Mouse (Mus musculus): ENCODE measurements around the gene Sipa1l3. TPM values are rescaled to one million over a fixed set of nuclear protein-coding genes. Genes with fewer than 3 reads are reported as not detected.

Sipa1l3 gene
- total and polyA plus RNA-seq, 2 experiments from 2014 or later = 19.7 to 110 TPM

DNA sequence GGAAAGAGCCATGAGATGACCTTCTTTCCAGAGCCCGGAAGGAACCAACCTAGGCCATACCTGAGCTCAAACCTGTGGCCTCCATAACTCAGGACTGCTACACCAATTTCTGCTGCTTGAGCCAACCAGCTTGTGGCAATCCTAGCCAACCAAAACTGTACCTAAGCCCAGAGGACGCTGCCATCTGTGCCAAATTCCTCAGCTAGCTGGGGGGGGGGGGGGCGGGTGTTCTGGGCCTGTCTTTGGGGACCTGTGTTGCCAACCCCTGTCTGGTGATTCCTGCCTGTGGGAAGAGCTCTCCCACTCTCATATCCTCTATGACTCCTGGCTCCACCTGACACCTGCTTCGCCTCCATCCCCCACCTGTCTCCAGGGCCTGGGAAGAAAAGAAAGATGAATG lies 34.9 kb downstream of the Sipa1l3 start:
- Histone ChIP-seq H3K4me1 (ENCODE audit: insufficient read depth, low read length) (peaks cover 11% of the 10 kb centered on the region), H3K4me3 (ENCODE audit: low read length) (no peak overlapping the region), H3K36me3 (ENCODE audit: insufficient read depth, low read length) (no peaks in the 10 kb centered on the region), H3K9me3 (ENCODE audit: low read length) (no peaks in the 10 kb centered on the region), H3K4me2 (ENCODE audit: low read depth, low read length) (no peak overlapping the region), H3K27ac (no peak overlapping the region), H3K27me3 (ENCODE audit: insufficient read depth, low read length) (no peaks in the 10 kb centered on the region), H3K9ac (replicated peaks; ENCODE audit: low read length) (no peak overlapping the region)
- TF ChIP-seq CTCF (IDR thresholded peaks at IDR 0.05; ENCODE audit: low read depth) = no peak
- DNase-seq (ENCODE audit: low spot score) (no peak), ATAC-seq (no peak)
- 70% methylated on average over 4 of the region's 4 CpGs for WGBS

- no peaks in the 10 kb centered on the region for H3K27me3 ChIP-seq (ENCODE audit: insufficient read depth, low read length)
- H3K4me2 ChIP-seq (ENCODE audit: low read depth, low read length) = no peak overlapping the region
- H3K36me3 ChIP-seq (ENCODE audit: insufficient read depth, low read length) = no peaks in the 10 kb centered on the region
- 38% methylated on average over 15 of the region's 15 CpGs for WGBS
- ATAC-seq = peak; percentile 64; the same call in 1 of the 2 replicates
- no peak for DNase-seq (ENCODE audit: low spot score)
- H3K4me1 ChIP-seq (ENCODE audit: insufficient read depth, low read length) = peaks cover 15% of the 10 kb centered on the region
- no peaks in the 10 kb centered on the region for H3K9me3 ChIP-seq (ENCODE audit: low read length)
- H3K9ac ChIP-seq (replicated peaks; ENCODE audit: low read length) = no peak overlapping the region
- no peak for TF ChIP-seq CTCF (IDR thresholded peaks at IDR 0.05; ENCODE audit: low read depth)
- H3K27ac ChIP-seq = peak overlapping the region; percentile 58; the same call in 1 of the 2 replicates
- H3K4me3 ChIP-seq (ENCODE audit: low read length) = no peak overlapping the region
Observed at GRCm38 (mm10) chr7:29481345-29482155, 36.9 kb downstream of the Sipa1l3 start.

GRCm38 (mm10) chr7:29480590-29481344 lies 37.7 kb downstream of the Sipa1l3 start:
- Histone ChIP-seq H3K4me2 (ENCODE audit: low read depth, low read length) (no peak overlapping the region), H3K4me3 (ENCODE audit: low read length) (no peak overlapping the region), H3K27ac (peak overlapping the region; percentile 58; the same call in 1 of the 2 replicates), H3K27me3 (ENCODE audit: insufficient read depth, low read length) (no peaks in the 10 kb centered on the region), H3K4me1 (ENCODE audit: insufficient read depth, low read length) (peaks cover 15% of the 10 kb centered on the region), H3K36me3 (ENCODE audit: insufficient read depth, low read length) (no peaks in the 10 kb centered on the region), H3K9ac (replicated peaks; ENCODE audit: low read length) (no peak overlapping the region), H3K9me3 (ENCODE audit: low read length) (no peaks in the 10 kb centered on the region)
- DNase-seq (ENCODE audit: low spot score) (no peak), ATAC-seq (no peak; the same call in 1 of the 2 replicates)
- no peak for TF ChIP-seq CTCF (IDR thresholded peaks at IDR 0.05; ENCODE audit: low read depth)
- WGBS = 59% methylated on average over 16 of the region's 16 CpGs

- no peak for TF ChIP-seq CTCF (IDR thresholded peaks at IDR 0.05; ENCODE audit: low read depth)
- H3K4me2 ChIP-seq (ENCODE audit: low read depth, low read length) = no peak overlapping the region
- no peaks in the 10 kb centered on the region for H3K36me3 ChIP-seq (ENCODE audit: insufficient read depth, low read length)
- no peak overlapping the region for H3K27ac ChIP-seq
- peaks cover 15% of the 10 kb centered on the region for H3K4me1 ChIP-seq (ENCODE audit: insufficient read depth, low read length)
- H3K27me3 ChIP-seq (ENCODE audit: insufficient read depth, low read length) = no peaks in the 10 kb centered on the region
- ATAC-seq (no peak; the same call in 1 of the 2 replicates), DNase-seq (ENCODE audit: low spot score) (peak; percentile 23)
- no peaks in the 10 kb centered on the region for H3K9me3 ChIP-seq (ENCODE audit: low read length)
- H3K9ac ChIP-seq (replicated peaks; ENCODE audit: low read length) = no peak overlapping the region
- no peak overlapping the region for H3K4me3 ChIP-seq (ENCODE audit: low read length)
- WGBS = 61% methylated on average over 4 of the region's 4 CpGs
Observed at GRCm38 (mm10) chr7:29480183-29480582, 38.3 kb downstream of the Sipa1l3 start.

GRCm38 (mm10) chr7:29475005-29475404 lies 43.4 kb downstream of the Sipa1l3 start:
- TF ChIP-seq CTCF (IDR thresholded peaks at IDR 0.05; ENCODE audit: low read depth) = peak; percentile 13; the same call in 1 of the 2 replicates

GRCm38 (mm10) chr7:29471309-29471708 lies 47.1 kb downstream of the Sipa1l3 start:
- Histone ChIP-seq H3K4me3 (ENCODE audit: low read length) (no peak overlapping the region), H3K36me3 (ENCODE audit: insufficient read depth, low read length) (no peaks in the 10 kb centered on the region), H3K27me3 (ENCODE audit: insufficient read depth, low read length) (no peaks in the 10 kb centered on the region), H3K27ac (peak overlapping the region; percentile 58; the same call in 1 of the 2 replicates), H3K9ac (replicated peaks; ENCODE audit: low read length) (no peak overlapping the region), H3K4me2 (ENCODE audit: low read depth, low read length) (no peak overlapping the region), H3K9me3 (ENCODE audit: low read length) (no peaks in the 10 kb centered on the region), H3K4me1 (ENCODE audit: insufficient read depth, low read length) (peaks cover 52% of the 10 kb centered on the region)
- WGBS = 47% methylated on average over 7 of the region's 7 CpGs
- DNase-seq (ENCODE audit: low spot score) (peak; percentile 25), ATAC-seq (no peak)
- TF ChIP-seq CTCF (IDR thresholded peaks at IDR 0.05; ENCODE audit: low read depth) = no peak

More at GRCm38 (mm10) chr7:29475005-29475404, 43.4 kb downstream of the Sipa1l3 start:
- Histone ChIP-seq H3K36me3 (ENCODE audit: insufficient read depth, low read length) (no peaks in the 10 kb centered on the region), H3K4me2 (ENCODE audit: low read depth, low read length) (no peak overlapping the region), H3K27me3 (ENCODE audit: insufficient read depth, low read length) (no peaks in the 10 kb centered on the region), H3K9ac (replicated peaks; ENCODE audit: low read length) (no peak overlapping the region), H3K9me3 (ENCODE audit: low read length) (no peaks in the 10 kb centered on the region), H3K27ac (no peak overlapping the region), H3K4me3 (ENCODE audit: low read length) (no peak overlapping the region), H3K4me1 (ENCODE audit: insufficient read depth, low read length) (peaks cover 34% of the 10 kb centered on the region)
- ATAC-seq = no peak
- 93% methylated on average over 7 of the region's 7 CpGs for WGBS
- DNase-seq (ENCODE audit: low spot score) = no peak

Measured in hindbrain, postnatal 0 days (tissue).